Mouse (Mus musculus): ENCODE results near the gene Rhobtb3. TPM values are rescaled to one million over a fixed set of nuclear protein-coding genes. Genes with fewer than 3 reads are reported as not detected.

Rhobtb3 gene
- polyA plus RNA-seq, 1 experiment: 13.0 TPM

DNA sequence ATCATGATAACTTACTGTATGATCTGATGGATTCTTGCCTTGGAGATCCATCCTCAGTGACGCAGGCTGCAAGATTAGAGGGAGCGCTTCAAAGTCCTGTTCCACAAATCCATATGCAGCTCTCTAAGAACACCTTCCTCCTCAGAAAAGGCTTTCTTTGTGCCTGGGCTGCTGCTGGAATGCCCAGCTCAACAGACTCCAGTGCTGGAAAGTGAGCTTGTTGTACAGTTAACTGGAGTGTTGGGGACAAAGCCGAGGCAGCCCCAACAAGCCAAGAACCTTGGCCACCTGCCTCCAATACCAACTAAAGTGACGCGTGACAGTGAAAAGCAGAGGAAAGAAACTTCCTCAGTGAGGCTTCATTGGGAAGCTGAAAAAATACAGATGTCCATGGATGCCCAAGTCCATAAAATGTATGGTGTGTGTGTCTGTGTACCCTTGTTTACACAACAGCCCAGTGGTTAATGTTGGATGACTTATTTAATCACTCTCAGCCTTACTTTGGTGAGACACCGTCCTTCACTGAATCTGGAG is 102.9 kb downstream of the Rhobtb3 start:
- no peak overlapping the region for H3K27ac ChIP-seq (ENCODE audit: insufficient read depth, low read length)

DNA sequence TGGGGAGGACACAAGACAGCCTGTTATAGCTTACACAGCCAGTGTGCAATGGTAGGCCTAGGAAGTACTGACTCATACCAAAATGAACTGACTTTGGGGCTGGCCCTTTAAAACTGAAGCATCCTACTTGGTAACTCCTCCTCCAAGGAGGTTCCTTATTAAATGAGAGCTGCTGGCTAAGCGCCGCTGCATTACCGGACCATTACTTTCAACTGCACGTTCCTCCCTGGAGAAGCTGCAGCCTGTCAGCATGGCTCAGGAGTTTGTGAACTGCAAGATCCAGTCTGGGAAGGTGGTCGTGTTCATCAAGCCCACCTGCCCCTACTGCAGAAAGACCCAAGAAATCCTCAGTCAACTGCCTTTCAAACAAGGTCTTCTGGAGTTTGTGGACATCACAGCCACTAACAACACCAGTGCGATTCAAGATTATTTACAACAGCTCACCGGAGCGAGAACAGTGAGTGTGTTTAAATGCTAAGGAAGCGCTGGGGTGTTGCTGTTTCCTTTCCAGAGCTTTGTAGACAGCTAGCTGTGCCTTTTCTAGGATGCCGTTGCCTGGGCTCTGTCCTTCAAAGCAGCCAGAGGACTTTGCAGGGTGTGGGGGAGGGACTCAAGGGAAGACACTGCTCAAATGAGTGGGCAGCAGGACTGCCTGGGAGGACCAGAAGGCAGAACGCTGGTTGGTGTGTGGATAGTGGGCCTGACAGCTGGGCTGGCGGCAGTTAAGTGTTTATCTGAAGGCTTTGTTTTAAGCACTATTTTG is 103.8 kb downstream of the Rhobtb3 start, which contains the start of gene Glrx:
Gene Glrx, plus strand, starts transcription at position 150 of the 763 bp plus-strand sequence.
- TF ChIP-seq CTCF (IDR thresholded peaks at IDR 0.05; ENCODE audit: extremely low read depth, insufficient read depth, low read length) (no peak), POLR2A (IDR thresholded peaks at IDR 0.05; ENCODE audit: extremely low read depth, insufficient read depth, low read length) (peak; percentile 95)
- Histone ChIP-seq H3K4me1 (ENCODE audit: control insufficient read depth, insufficient read depth, low read length) (peaks cover 3% of the 10 kb centered on the region; the same call in 1 of the 2 replicates), H3K4me3 (ENCODE audit: insufficient read depth, low read length) (peak within 1 kb of the TSS; percentile 82), H3K27ac (ENCODE audit: insufficient read depth, low read length) (peak within 1 kb of the TSS; percentile 81)

More for the DNA sequence above, 102.9 kb downstream of the Rhobtb3 start:
- Histone ChIP-seq H3K4me3 (ENCODE audit: insufficient read depth, low read length) (peak overlapping the region; percentile 82), H3K4me1 (ENCODE audit: control insufficient read depth, insufficient read depth, low read length) (peaks cover 3% of the 10 kb centered on the region; the same call in 1 of the 2 replicates)
- TF ChIP-seq CTCF (IDR thresholded peaks at IDR 0.05; ENCODE audit: extremely low read depth, insufficient read depth, low read length) (no peak), POLR2A (IDR thresholded peaks at IDR 0.05; ENCODE audit: extremely low read depth, insufficient read depth, low read length) (no peak)

DNA sequence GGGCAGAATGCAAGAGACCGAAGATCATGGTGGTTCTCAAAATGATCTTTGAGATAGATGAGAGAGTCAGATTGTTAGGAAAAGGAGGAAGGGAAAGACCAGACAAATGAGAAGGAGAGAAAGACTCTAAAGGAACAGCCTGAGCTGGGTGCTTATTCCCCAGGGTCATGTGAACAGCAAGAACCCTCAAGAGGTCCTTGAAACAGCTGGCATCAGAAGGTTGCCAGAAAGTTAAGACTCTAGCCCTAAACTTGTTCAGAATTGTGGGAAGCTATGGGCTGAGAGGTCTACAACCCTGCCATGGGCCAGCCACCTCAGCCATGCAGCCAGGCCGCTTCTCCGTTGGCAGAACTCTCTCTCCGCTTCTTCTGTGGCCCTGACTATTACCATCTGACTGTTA is 105.2 kb downstream of the Rhobtb3 start:
- Histone ChIP-seq H3K4me1 (ENCODE audit: control insufficient read depth, insufficient read depth, low read length) (peaks cover 3% of the 10 kb centered on the region; the same call in 1 of the 2 replicates), H3K4me3 (ENCODE audit: insufficient read depth, low read length) (no peak overlapping the region), H3K27ac (ENCODE audit: insufficient read depth, low read length) (no peak overlapping the region)
- TF ChIP-seq CTCF (IDR thresholded peaks at IDR 0.05; ENCODE audit: extremely low read depth, insufficient read depth, low read length) (no peak), POLR2A (IDR thresholded peaks at IDR 0.05; ENCODE audit: extremely low read depth, insufficient read depth, low read length) (no peak)

DNA sequence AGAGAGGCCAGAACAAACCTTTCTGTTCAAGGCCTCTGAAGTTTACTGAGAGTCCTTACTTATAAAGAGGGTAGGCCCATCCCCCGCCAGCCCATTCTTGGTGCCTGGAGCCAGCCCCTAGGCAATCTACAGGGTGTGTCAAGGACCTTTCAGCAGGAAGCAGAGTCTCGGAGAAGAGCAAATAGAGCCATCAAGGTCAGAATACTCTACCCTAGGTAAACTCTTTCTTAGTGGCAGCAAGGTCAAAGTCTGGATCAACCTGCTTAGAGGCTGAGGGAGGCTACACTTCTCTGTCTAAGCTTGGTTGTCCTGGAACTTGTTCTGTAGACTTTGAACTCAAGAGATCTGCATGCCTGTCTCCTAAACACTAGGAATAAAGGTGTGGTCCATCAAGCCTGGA is 108.3 kb downstream of the Rhobtb3 start:
- no peak overlapping the region for H3K4me3 ChIP-seq (ENCODE audit: insufficient read depth, low read length)
- TF ChIP-seq POLR2A (IDR thresholded peaks at IDR 0.05; ENCODE audit: extremely low read depth, insufficient read depth, low read length) (no peak), CTCF (IDR thresholded peaks at IDR 0.05; ENCODE audit: extremely low read depth, insufficient read depth, low read length) (no peak)
- H3K4me1 ChIP-seq (ENCODE audit: control insufficient read depth, insufficient read depth, low read length): peaks cover 1% of the 10 kb centered on the region; the same call in 1 of the 2 replicates
- H3K27ac ChIP-seq (ENCODE audit: insufficient read depth, low read length): no peak overlapping the region

DNA sequence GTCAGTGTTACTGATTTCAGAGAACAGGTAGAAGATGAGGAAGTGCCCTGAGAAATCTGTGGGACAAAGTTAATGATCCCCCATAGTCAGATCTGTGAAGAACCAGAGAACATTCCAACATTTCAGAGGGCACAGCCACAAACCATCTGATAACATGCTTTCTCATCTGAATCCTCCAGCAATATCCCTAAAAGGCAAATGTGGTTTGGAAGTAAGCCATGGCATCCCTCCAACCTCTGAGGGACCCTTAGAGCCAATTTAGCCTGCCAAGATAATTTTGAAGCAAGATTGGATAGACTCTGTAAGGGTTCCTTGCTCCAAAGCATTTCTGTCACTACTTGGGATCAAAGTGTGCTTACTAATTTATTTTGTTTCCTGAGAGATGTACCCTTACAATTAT is 110.2 kb downstream of the Rhobtb3 start:
- TF ChIP-seq POLR2A (IDR thresholded peaks at IDR 0.05; ENCODE audit: extremely low read depth, insufficient read depth, low read length) (no peak), CTCF (IDR thresholded peaks at IDR 0.05; ENCODE audit: extremely low read depth, insufficient read depth, low read length) (no peak)
- no peak overlapping the region for H3K4me3 ChIP-seq (ENCODE audit: insufficient read depth, low read length)
- no peaks in the 10 kb centered on the region for H3K4me1 ChIP-seq (ENCODE audit: control insufficient read depth, insufficient read depth, low read length)
- no peak overlapping the region for H3K27ac ChIP-seq (ENCODE audit: insufficient read depth, low read length)

DNA sequence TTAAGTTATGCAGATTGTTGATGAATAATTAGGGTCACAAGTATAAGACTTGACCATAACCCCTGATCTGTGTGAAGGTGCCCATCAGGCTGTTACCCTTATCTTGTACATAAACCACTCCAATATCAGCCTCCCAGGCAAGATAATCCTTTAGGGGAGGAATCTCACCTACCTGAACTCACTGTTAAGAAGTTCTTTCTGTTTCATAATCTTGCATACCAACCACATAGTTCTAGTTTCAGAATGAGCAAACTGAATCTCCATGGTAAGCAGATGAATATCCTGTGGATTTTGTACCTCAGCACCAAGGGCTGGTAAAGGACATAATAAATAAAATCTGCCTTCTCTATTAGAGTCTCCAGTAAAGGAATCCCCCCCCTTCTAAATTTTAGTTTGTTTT is 111.0 kb downstream of the Rhobtb3 start:
- Histone ChIP-seq H3K27ac (ENCODE audit: insufficient read depth, low read length) (no peak overlapping the region), H3K4me1 (ENCODE audit: control insufficient read depth, insufficient read depth, low read length) (no peaks in the 10 kb centered on the region), H3K4me3 (ENCODE audit: insufficient read depth, low read length) (no peak overlapping the region)
- no peak for TF ChIP-seq POLR2A (IDR thresholded peaks at IDR 0.05; ENCODE audit: extremely low read depth, insufficient read depth, low read length)
- no peak for TF ChIP-seq CTCF (IDR thresholded peaks at IDR 0.05; ENCODE audit: extremely low read depth, insufficient read depth, low read length)

DNA sequence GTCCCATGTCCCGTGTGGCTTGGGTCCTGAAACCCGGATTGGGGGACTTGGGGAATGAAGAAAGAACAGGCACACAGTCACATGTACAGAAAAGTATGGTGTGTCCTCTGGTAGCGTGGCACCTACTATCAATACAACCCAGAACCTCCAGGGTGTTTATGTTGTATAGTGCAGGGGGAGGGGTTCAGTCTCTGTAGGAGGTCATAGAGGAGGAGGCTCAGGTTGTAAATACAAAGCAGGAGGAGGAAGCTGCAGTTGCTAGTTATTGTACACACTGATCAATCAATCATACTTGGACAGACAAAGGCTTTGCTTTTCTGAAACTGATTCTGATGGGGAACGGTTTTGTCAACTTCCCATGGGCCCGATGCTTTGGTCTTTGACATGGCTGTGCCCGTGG is 112.0 kb downstream of the Rhobtb3 start:
- Histone ChIP-seq H3K27ac (ENCODE audit: insufficient read depth, low read length) (no peak overlapping the region), H3K4me1 (ENCODE audit: control insufficient read depth, insufficient read depth, low read length) (no peaks in the 10 kb centered on the region), H3K4me3 (ENCODE audit: insufficient read depth, low read length) (no peak overlapping the region)
- TF ChIP-seq CTCF (IDR thresholded peaks at IDR 0.05; ENCODE audit: extremely low read depth, insufficient read depth, low read length) (no peak), POLR2A (IDR thresholded peaks at IDR 0.05; ENCODE audit: extremely low read depth, insufficient read depth, low read length) (no peak)

DNA sequence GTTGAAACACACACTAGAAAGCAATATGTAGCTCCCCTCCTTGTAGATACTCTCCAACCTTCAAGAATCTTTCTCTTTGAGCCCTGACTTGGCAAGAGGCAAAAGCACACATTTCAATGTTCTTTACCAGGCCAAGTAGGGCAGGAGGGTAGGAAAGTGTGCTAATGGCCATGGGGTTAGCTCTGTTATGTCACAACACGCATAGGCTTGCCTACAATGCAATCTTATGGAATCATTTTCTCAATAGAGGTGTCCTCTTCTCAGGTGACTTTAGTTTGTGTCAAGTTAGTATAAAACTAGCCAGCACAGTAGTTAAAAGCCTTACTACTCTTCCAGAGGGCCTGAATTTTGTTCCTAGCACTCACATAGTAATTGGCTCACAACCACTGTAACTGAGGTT is 113.0 kb downstream of the Rhobtb3 start:
- Histone ChIP-seq H3K27ac (ENCODE audit: insufficient read depth, low read length) (no peak overlapping the region), H3K4me1 (ENCODE audit: control insufficient read depth, insufficient read depth, low read length) (no peaks in the 10 kb centered on the region), H3K4me3 (ENCODE audit: insufficient read depth, low read length) (no peak overlapping the region)
- TF ChIP-seq CTCF (IDR thresholded peaks at IDR 0.05; ENCODE audit: extremely low read depth, insufficient read depth, low read length) (no peak), POLR2A (IDR thresholded peaks at IDR 0.05; ENCODE audit: extremely low read depth, insufficient read depth, low read length) (no peak)

DNA sequence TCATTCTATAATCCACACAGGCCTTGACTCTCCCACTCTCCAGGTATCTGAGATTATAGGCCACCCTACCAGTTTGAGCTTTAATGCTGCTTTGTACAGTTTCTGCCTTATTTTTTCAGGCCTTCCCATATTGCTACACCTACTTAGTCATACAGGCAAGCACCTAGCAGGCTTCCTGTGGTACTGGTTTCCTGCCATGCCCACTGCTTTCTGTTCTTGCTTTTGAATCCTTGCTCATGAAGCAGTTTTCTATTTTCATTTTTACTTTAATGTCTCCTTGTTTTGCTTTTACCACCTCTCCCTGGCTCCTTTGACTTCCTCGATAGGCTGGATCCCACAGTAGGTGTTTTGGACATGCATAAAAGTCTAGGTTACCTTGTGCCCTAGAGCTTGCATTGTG is 118.3 kb downstream of the Rhobtb3 start:
- no peak overlapping the region for H3K27ac ChIP-seq (ENCODE audit: insufficient read depth, low read length)
- H3K4me1 ChIP-seq (ENCODE audit: control insufficient read depth, insufficient read depth, low read length): no peaks in the 10 kb centered on the region
- TF ChIP-seq CTCF (IDR thresholded peaks at IDR 0.05; ENCODE audit: extremely low read depth, insufficient read depth, low read length): no peak
- no peak for TF ChIP-seq POLR2A (IDR thresholded peaks at IDR 0.05; ENCODE audit: extremely low read depth, insufficient read depth, low read length)
- no peak overlapping the region for H3K4me3 ChIP-seq (ENCODE audit: insufficient read depth, low read length)
